Mouse (Mus musculus) C2C12 (cell line): ENCODE data around the gene Rfx1. TPM values are rescaled to one million over a fixed set of nuclear protein-coding genes. Genes with fewer than 3 reads are reported as not detected.

Experiments used
- H3K27me3 ChIP-seq: one replicate; pipeline ENCODE4 v1.6.1; 2011; ENCODE audit not compliant: control insufficient read depth, insufficient read depth, insufficient read length
- H3K36me3 ChIP-seq: one replicate; pipeline ENCODE4 v1.6.1; 2011; ENCODE audit not compliant: control insufficient read depth, insufficient read depth
- H3K4me3 ChIP-seq: one replicate; pipeline ENCODE4 v1.5.1; 2011; ENCODE audit warnings: mild to moderate bottlenecking, control low read depth; ENCODE audit not compliant: poor library complexity, insufficient read depth, severe bottlenecking
- H3K79me2 ChIP-seq: one replicate; pipeline ENCODE4 v1.6.1; 2011; ENCODE audit not compliant: control insufficient read depth, insufficient read depth
- H3K79me3 ChIP-seq: one replicate; pipeline ENCODE4 v1.6.1; 2011; ENCODE audit warnings: low read depth, control low read depth
- H3ac ChIP-seq: one replicate; pipeline ENCODE3; 2011; ENCODE audit warnings: low read depth; ENCODE audit not compliant: control insufficient read depth, insufficient read length
- CEBPB ChIP-seq: IDR thresholded peaks from one replicate; pipeline ENCODE4 v1.6.1; 2011; ENCODE audit warnings: low read depth, mild to moderate bottlenecking, control low read depth, moderate library complexity
- CTCF ChIP-seq: IDR thresholded peaks from one replicate; pipeline ENCODE4 v1.5.1; 2011; ENCODE audit not compliant: control insufficient read depth, insufficient read depth, insufficient read length
- FOSL1 ChIP-seq: IDR thresholded peaks from one replicate; pipeline ENCODE4 v1.8.0; 2011; ENCODE audit warnings: mild to moderate bottlenecking, low read length; ENCODE audit not compliant: poor library complexity, insufficient read depth, severe bottlenecking
- MAX ChIP-seq: IDR thresholded peaks from one replicate; pipeline ENCODE4 v1.6.1; 2011; ENCODE audit warnings: mild to moderate bottlenecking, control low read depth
- MYOD1 ChIP-seq: IDR thresholded peaks from one replicate; pipeline ENCODE4 v1.6.1; 2011; ENCODE audit warnings: low read depth; ENCODE audit not compliant: control insufficient read depth, insufficient read length
- MYOG ChIP-seq: IDR thresholded peaks from one replicate; pipeline ENCODE4 v1.6.1; 2011; ENCODE audit not compliant: control insufficient read depth, insufficient read length; ENCODE audit errors: extremely low read depth
- USF1 ChIP-seq: IDR thresholded peaks from one replicate; pipeline ENCODE4 v1.6.1; 2011; ENCODE audit warnings: low read depth, mild to moderate bottlenecking, control low read depth, moderate library complexity
- polyA plus RNA-seq: library from polyadenylated mRNA; unstranded; fragments of >200 nt; fragmentation: generic; extraction: Trizol; gene quantifications from one replicate; pipeline ENCODE4 v1.2.1, GENCODE M21; 2012; ENCODE audit warnings: missing spikeins

Gene Rfx1
- polyA plus RNA-seq, 1 experiment: 9.8 TPM

DNA sequence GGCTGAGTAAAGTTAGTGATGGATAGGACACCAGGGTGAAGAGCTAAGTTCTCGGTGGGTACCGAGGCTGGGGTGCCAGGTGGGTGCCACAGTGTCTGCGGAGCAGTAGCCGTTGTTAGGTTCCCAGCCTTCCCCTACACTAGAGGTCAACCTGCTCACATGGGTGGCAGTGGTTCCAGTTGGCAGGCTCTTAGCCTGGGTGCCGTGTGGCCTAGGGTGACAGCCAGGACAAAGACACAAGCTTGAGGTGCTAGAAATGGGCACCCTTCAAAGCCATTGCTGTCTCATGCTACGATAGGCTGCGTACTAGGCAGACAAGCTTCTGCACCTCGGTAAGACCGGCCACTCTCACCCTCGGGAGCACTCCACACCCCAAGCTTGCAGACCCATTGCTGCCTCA lies 5.7 kb downstream of the Rfx1 start:
- no peak overlapping the region for H3ac ChIP-seq
- H3K79me2 ChIP-seq: peaks cover 61% of the 10 kb centered on the region
- TF ChIP-seq MYOG (no peak), CEBPB (no peak), FOSL1 (no peak), USF1 (no peak), CTCF (no peak), MAX (no peak), MYOD1 (no peak)
- no peaks in the 10 kb centered on the region for H3K36me3 ChIP-seq
- H3K4me3 ChIP-seq: no peak overlapping the region
- peaks cover 29% of the 10 kb centered on the region for H3K79me3 ChIP-seq
- no peaks in the 10 kb centered on the region for H3K27me3 ChIP-seq

GRCm38 (mm10) chr8:84073230-84073976 lies 6.8 kb downstream of the Rfx1 start:
- peaks cover 50% of the 10 kb centered on the region for H3K79me2 ChIP-seq
- no peaks in the 10 kb centered on the region for H3K27me3 ChIP-seq
- H3K36me3 ChIP-seq: no peaks in the 10 kb centered on the region
- no peak for TF ChIP-seq CEBPB
- no peak for TF ChIP-seq MYOG
- no peak for TF ChIP-seq MYOD1
- no peak for TF ChIP-seq CTCF
- no peak for TF ChIP-seq MAX
- no peak for TF ChIP-seq FOSL1
- TF ChIP-seq USF1: no peak
- H3K4me3 ChIP-seq: no peak overlapping the region
- peaks cover 20% of the 10 kb centered on the region for H3K79me3 ChIP-seq
- peak overlapping the region; percentile 6 for H3ac ChIP-seq

GRCm38 (mm10) chr8:84076412-84076811 lies 9.8 kb downstream of the Rfx1 start:
- peaks cover 3% of the 10 kb centered on the region for H3K36me3 ChIP-seq

DNA sequence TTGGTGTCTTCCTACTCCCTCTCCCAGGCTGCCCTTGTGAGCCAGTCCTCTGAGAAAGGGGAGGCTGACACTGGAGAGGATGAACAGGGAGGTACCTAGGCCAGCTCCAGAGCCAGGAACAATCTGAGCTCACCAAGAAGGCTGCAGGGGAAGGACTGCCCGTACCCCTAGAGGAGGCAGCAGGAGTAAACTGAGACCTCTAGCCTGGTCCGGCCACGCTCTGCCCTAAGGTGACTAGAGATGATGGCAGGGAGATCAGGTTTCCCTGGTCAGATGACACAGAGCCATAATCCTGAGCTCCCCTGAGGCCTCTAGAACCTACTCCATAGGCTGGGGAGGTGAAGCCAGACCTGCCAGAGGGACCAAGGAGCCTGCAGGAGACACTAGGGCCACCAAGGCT lies 10.2 kb downstream of the Rfx1 start:
- H3K27me3 ChIP-seq: no peaks in the 10 kb centered on the region
- H3K4me3 ChIP-seq: no peak overlapping the region
- H3K79me3 ChIP-seq: peaks cover 3% of the 10 kb centered on the region
- H3K79me2 ChIP-seq: peaks cover 16% of the 10 kb centered on the region
- H3K36me3 ChIP-seq: peaks cover 3% of the 10 kb centered on the region
- TF ChIP-seq FOSL1 (no peak), MYOD1 (no peak), CTCF (no peak), USF1 (no peak), MYOG (no peak), CEBPB (no peak), MAX (no peak)
- H3ac ChIP-seq: no peak overlapping the region

More at GRCm38 (mm10) chr8:84076412-84076811, 9.8 kb downstream of the Rfx1 start:
- TF ChIP-seq FOSL1 (no peak), MAX (no peak), MYOG (no peak), MYOD1 (no peak), CEBPB (no peak)
- Histone ChIP-seq H3ac (no peak overlapping the region), H3K79me3 (peaks cover 3% of the 10 kb centered on the region), H3K27me3 (no peaks in the 10 kb centered on the region), H3K79me2 (peaks cover 20% of the 10 kb centered on the region), H3K4me3 (no peak overlapping the region)

DNA sequence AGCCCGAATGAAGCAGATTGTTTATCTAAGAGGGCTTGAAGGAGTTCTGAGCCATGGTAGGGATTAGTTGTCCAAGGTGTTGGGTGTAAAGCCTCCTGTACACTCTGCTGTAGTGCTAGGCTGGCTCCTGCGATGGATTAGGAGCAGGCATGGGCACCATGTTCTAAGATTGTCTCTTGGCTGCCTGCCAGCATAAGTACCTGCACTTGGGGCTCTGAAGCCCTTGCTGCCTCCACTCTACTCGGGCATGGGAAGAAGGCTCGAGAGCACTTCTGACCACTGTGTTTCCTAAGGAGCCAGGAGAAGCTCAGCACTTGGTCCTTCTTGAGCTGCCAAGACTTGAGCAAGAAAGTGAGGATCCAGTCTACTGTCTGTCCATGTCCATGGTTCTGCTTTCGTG lies 12.6 kb downstream of the Rfx1 start:
- H3K79me3 ChIP-seq: no peaks in the 10 kb centered on the region
- no peak overlapping the region for H3ac ChIP-seq
- TF ChIP-seq MYOG (no peak), MYOD1 (no peak), CEBPB (no peak), USF1 (no peak), FOSL1 (no peak), MAX (no peak), CTCF (no peak)
- H3K27me3 ChIP-seq: no peaks in the 10 kb centered on the region
- H3K36me3 ChIP-seq: peaks cover 18% of the 10 kb centered on the region
- H3K4me3 ChIP-seq: no peak overlapping the region
- no peaks in the 10 kb centered on the region for H3K79me2 ChIP-seq
